8 mouse cellular contexts compared by ENCODE assay signal in genomic region chr6:126646381-126646780, GRCm38 (mm10). TPM values are rescaled to one million over a fixed set of nuclear protein-coding genes. Genes with fewer than 3 reads are reported as not detected.
DNase-seq lines count a peak whose midpoint lies in the region; ATAC-seq and TF ChIP-seq lines count a peak whose summit lies in the region.
"Had no signal": no experiment of that assay in that cellular context is flagged by ENCODE, and none has a peak within 500 bp of the region (broad histone marks: within the 10 kb centered on the region; RNA-seq: fewer than 3 reads in every experiment).

TSS of gene Kcna1 (minus strand) at chr6:126646384.

- peak within 1 kb of the TSS; percentile 61 for H3K9ac ChIP-seq in forebrain, embryonic 14.5 days (ENCODE audit: low read length)
- H3K9ac ChIP-seq in neural tube, embryonic 14.5 days (replicated peaks; ENCODE audit: low read depth, low read length), result peak within 1 kb of the TSS; percentile 52

- 8% methylated on average over 8 of the region's 8 CpGs for WGBS in forebrain, embryonic 14.5 days
- 38% methylated on average over 8 of the region's 8 CpGs for WGBS in neural tube, embryonic 14.5 days

- DNase-seq in left cerebral cortex, adult 2 months (ENCODE audit: extremely low spot score in 1 of 2, low spot score in 2 of 2), result no peak
- no peak for DNase-seq in left cerebral cortex, adult 9 months (ENCODE audit: low spot score in 2 of 2)
- DNase-seq in forebrain, embryonic 14.5 days (ENCODE audit: low spot score), result no peak
- DNase-seq in left cerebral cortex, postnatal 10 days (ENCODE audit: extremely low spot score in 1 of 2, low spot score in 2 of 2), result no peak
- no peak for DNase-seq in frontal cortex, postnatal 36 days (ENCODE audit: low spot score in 2 of 2)

- H3K4me2 ChIP-seq in forebrain, embryonic 14.5 days (ENCODE audit: low read length), result peak within 1 kb of the TSS; percentile 99
- peak within 1 kb of the TSS; percentile 99 for H3K4me2 ChIP-seq in neural tube, embryonic 14.5 days (ENCODE audit: low read depth, low read length)

- no peaks in the 10 kb centered on the region for H3K36me3 ChIP-seq in forebrain, embryonic 14.5 days (ENCODE audit: control insufficient read depth, insufficient read depth, low read length)
- no peaks in the 10 kb centered on the region for H3K36me3 ChIP-seq in neural tube, embryonic 14.5 days (ENCODE audit: control insufficient read depth, insufficient read depth, low read length)

- H3K27ac ChIP-seq in left cerebral cortex, adult 2 months, result peak within 1 kb of the TSS; percentile 99
- peak within 1 kb of the TSS; percentile 17; the same call in 1 of the 2 replicates for H3K27ac ChIP-seq in forebrain, embryonic 14.5 days (ENCODE audit: low read depth, low read length)
- H3K27ac ChIP-seq in neural tube, embryonic 14.5 days (ENCODE audit: low read depth, low read length), result no peak within 1 kb of the TSS

- ATAC-seq in forebrain, embryonic 14.5 days, result no peak
- ATAC-seq in neural tube, embryonic 14.5 days (ENCODE audit: low read depth), result no peak
- no peak for ATAC-seq in megakaryocyte-erythroid progenitor cell, adult 5-6 weeks (replicated peaks; ENCODE audit: low FRiP score, low TSS enrichment, poor library complexity, severe bottlenecking)

- peak within 1 kb of the TSS; percentile 81 for H3K4me3 ChIP-seq in left cerebral cortex, adult 2 months
- H3K4me3 ChIP-seq in forebrain, embryonic 14.5 days (ENCODE audit: low read depth, low read length), result peak within 1 kb of the TSS; percentile 57
- H3K4me3 ChIP-seq in neural tube, embryonic 14.5 days (ENCODE audit: low read depth, low read length), result peak within 1 kb of the TSS; percentile 57
- H3K4me3 ChIP-seq: myocyte had no signal

- TF ChIP-seq CTCF in left cerebral cortex, adult 2 months (IDR thresholded peaks at IDR 0.05), result no peak

- H3K4me1 ChIP-seq in forebrain, embryonic 14.5 days (ENCODE audit: control insufficient read depth, insufficient read depth, low read length), result peaks cover 4% of the 10 kb centered on the region; the same call in 1 of the 2 replicates
- H3K4me1 ChIP-seq in neural tube, embryonic 14.5 days (ENCODE audit: control insufficient read depth, insufficient read depth, low read length), result peaks cover 15% of the 10 kb centered on the region

- intact Hi-C loops in left cerebral cortex, adult 2 months (cut with DNase I), result no loop called here
- intact Hi-C loops in left cerebral cortex, postnatal 10 days (cut with DNase I), result loop anchor here (5.0 kb wide), 2 partner anchors 56 to 84 kb away; no protein-coding TSS in a partner anchor

- H3K27me3 ChIP-seq in forebrain, embryonic 14.5 days (replicated peaks; ENCODE audit: control insufficient read depth, insufficient read depth, low read length), result peaks cover 31% of the 10 kb centered on the region
- peaks cover 17% of the 10 kb centered on the region for H3K27me3 ChIP-seq in neural tube, embryonic 14.5 days (ENCODE audit: control insufficient read depth, insufficient read depth, low read length)

- H3K9me3 ChIP-seq in forebrain, embryonic 14.5 days (replicated peaks; ENCODE audit: control insufficient read depth, low read length), result no peaks in the 10 kb centered on the region
- no peaks in the 10 kb centered on the region for H3K9me3 ChIP-seq in neural tube, embryonic 14.5 days (ENCODE audit: control insufficient read depth, low read length)

RNA-seq across cellular contexts. Expression of gene Kcna1, which starts in this region (rescaled TPM):
- total RNA-seq in left cerebral cortex, adult 2 months (2021), result 100 to 1,000 TPM; 120 to 122 TPM
- polyA plus RNA-seq in forebrain, embryonic 14.5 days (2014; fragmentation: Nextera tagmentation; extraction: Ambion mirVana), result 2.5 and 2.8 TPM in 2 replicates
- total RNA-seq in left cerebral cortex, postnatal 10 days (2021), result 10 to 100 TPM; 36.3 to 40.1 TPM
- 3.1 and 3.4 TPM in 2 replicates for polyA plus RNA-seq in neural tube, embryonic 14.5 days (2014; fragmentation: Nextera tagmentation; extraction: Ambion mirVana)
- not detected in 2 replicates for total RNA-seq in megakaryocyte-erythroid progenitor cell, adult 5-6 weeks (2014; fragmentation: Nextera tagmentation)
- not detected in 2 replicates for total RNA-seq in megakaryocyte-erythroid progenitor cell, adult 5-6 weeks (2017)
- polyA plus RNA-seq: myocyte had no signal

Comparison
In these comparisons a context has a peak if more than half of its experiments do, and no peak if none do; other contexts are left out.
1. RNA of gene Kcna1 (total RNA-seq): 120 to 122 TPM in left cerebral cortex, adult 2 months and 36.3 to 40.1 TPM in left cerebral cortex, postnatal 10 days; not detected in megakaryocyte-erythroid progenitor cell, adult 5-6 weeks; every median in the first group is over 10 times any median in the second.
2. Peak in every context shown above with its lines, with median percentiles within 50 percentile points of each other: H3K4me3 ChIP-seq.